Comparison of ENCODE assay signal across 20 mouse cellular contexts in genomic region chr3:102360732-102361280, GRCm38 (mm10).
DNase-seq lines count a peak whose midpoint lies in the region; ATAC-seq lines count a peak whose summit lies in the region.
"Had no signal": no experiment of that assay in that cellular context is flagged by ENCODE, and none has a peak within 500 bp of the region (broad histone marks: within the 10 kb centered on the region; RNA-seq: fewer than 3 reads in every experiment).

No protein-coding gene starts in this region.

- no peak overlapping the region for H3K4me2 ChIP-seq in heart, embryonic 12.5 days
- H3K4me2 ChIP-seq: embryonic facial prominence, embryonic 15.5 days; liver, embryonic 11.5 days; lung, embryonic 15.5 days; neural tube, embryonic 12.5 days had no signal

- 57% methylated on average over 9 of the region's 9 CpGs for WGBS in heart, embryonic 12.5 days

- no peaks in the 10 kb centered on the region for H3K9me3 ChIP-seq in heart, embryonic 12.5 days (replicated peaks)
- H3K9me3 ChIP-seq: embryonic facial prominence, embryonic 15.5 days; forebrain, embryonic 10.5 days; lung, embryonic 15.5 days; neural tube, embryonic 12.5 days had no signal

- H3K9ac ChIP-seq in heart, embryonic 12.5 days, result no peak overlapping the region
- H3K9ac ChIP-seq: embryonic facial prominence, embryonic 15.5 days; lung, embryonic 15.5 days; neural tube, embryonic 12.5 days had no signal

- H3K27ac ChIP-seq in heart, embryonic 12.5 days (ENCODE audit: poor library complexity, severe bottlenecking), result no peak overlapping the region
- H3K27ac ChIP-seq: embryonic facial prominence, embryonic 15.5 days; forebrain, embryonic 10.5 days; lung, embryonic 15.5 days; neural tube, embryonic 12.5 days; stomach, postnatal 0 days had no signal

- no peak overlapping the region for H3K4me3 ChIP-seq in heart, embryonic 12.5 days
- H3K4me3 ChIP-seq: embryonic facial prominence, embryonic 15.5 days; forebrain, embryonic 10.5 days; lung, embryonic 15.5 days; neural tube, embryonic 12.5 days had no signal

- no peaks in the 10 kb centered on the region for H3K4me1 ChIP-seq in heart, embryonic 12.5 days (replicated peaks)
- H3K4me1 ChIP-seq: lung, embryonic 15.5 days; neural tube, embryonic 12.5 days had no signal

- intact Hi-C loops in heart, postnatal 10 days (cut with DNase I), result no loop called here
- intact Hi-C loops in left cerebral cortex, postnatal 14 days (cut with DNase I), result no loop called here

- H3K27me3 ChIP-seq in heart, embryonic 12.5 days (replicated peaks), result no peaks in the 10 kb centered on the region
- H3K27me3 ChIP-seq: embryonic facial prominence, embryonic 15.5 days; lung, embryonic 15.5 days had no signal

- peak; percentile 1 for DNase-seq in cerebellum, adult 9-10 months
- DNase-seq in cerebellum, adult 11-12 months, result no peak
- DNase-seq in heart, postnatal 10 days, result peak; percentile 25 to 29
- DNase-seq in left cerebral cortex, postnatal 14 days (ENCODE audit: low spot score in 2 of 2), result peak; percentile 17 to 35
- DNase-seq in left cerebral cortex, adult 9 months (ENCODE audit: low spot score in 2 of 2), result no peak
- DNase-seq in right cerebral cortex, adult 18-20 months, result peak; percentile 20
- DNase-seq in right cerebral cortex, postnatal 4 days, result no peak
- DNase-seq: cerebellum, postnatal 14 days; embryo, embryonic 11 days; heart, postnatal 36 days; right cerebral cortex, postnatal 25 days had no signal

- ATAC-seq in heart, embryonic 12.5 days (ENCODE audit: insufficient number of reproducible peaks, low FRiP score), result no peak
- ATAC-seq: hindbrain, embryonic 16.5 days; intestine, postnatal 0 days had no signal

- H3K36me3 ChIP-seq in heart, embryonic 12.5 days, result no peaks in the 10 kb centered on the region
- H3K36me3 ChIP-seq: embryonic facial prominence, embryonic 15.5 days; forebrain, embryonic 10.5 days; lung, embryonic 15.5 days; neural tube, embryonic 12.5 days had no signal

Comparison
In these comparisons a context has a peak if more than half of its experiments do, and no peak if none do; other contexts are left out.
1. DNase-seq: peak in cerebellum, adult 9-10 months (single experiment), heart, postnatal 10 days (2 of 2), left cerebral cortex, postnatal 14 days (2 of 2) and right cerebral cortex, adult 18-20 months (single experiment); none in cerebellum, adult 11-12 months (single experiment), left cerebral cortex, adult 9 months (0 of 2) and right cerebral cortex, postnatal 4 days (single experiment).